Mouse (Mus musculus) heart, embryonic 16.5 days (tissue): ENCODE measurements around the gene Tinagl1. TPM values are rescaled to one million over a fixed set of nuclear protein-coding genes. Genes with fewer than 3 reads are reported as not detected.
A peak's percentile ranks its signal among the peaks of the same experiment; 100 is the strongest.

ENCODE experiments used
- ATAC-seq: fragments of 200-750 bp; cut with Nextera tagmentation; replicated peaks from 2 replicates; pipeline ENCODE4 v1.8.0; 2017; ENCODE audit warnings: moderate number of reproducible peaks; ENCODE audit not compliant: insufficient read depth, low FRiP score; ENCODE audit errors: extremely low read depth
- H3K27ac ChIP-seq: fragments of 300-500 bp; sonication (generic); 2 replicates; pipeline ENCODE4 v1.5.1; 2014; ENCODE audit warnings: mild to moderate bottlenecking, low read length, control low read depth, moderate library complexity
- H3K27me3 ChIP-seq: fragments of 300-500 bp; sonication (generic); 2 replicates; pipeline ENCODE4 v1.6.1; 2014; ENCODE audit warnings: low read length, mixed read lengths; ENCODE audit not compliant: control insufficient read depth, insufficient read depth
- H3K36me3 ChIP-seq: fragments of 300-500 bp; sonication (generic); 2 replicates; pipeline ENCODE4 v1.6.1; 2014; ENCODE audit not compliant: control insufficient read depth, insufficient read depth
- H3K4me1 ChIP-seq: fragments of 300-500 bp; sonication (generic); 2 replicates; pipeline ENCODE4 v1.6.1; 2014; ENCODE audit warnings: low read length, mixed read lengths; ENCODE audit not compliant: control insufficient read depth, insufficient read depth
- H3K4me2 ChIP-seq: fragments of 300-500 bp; sonication (generic); 2 replicates; pipeline ENCODE4 v1.6.1; 2014; ENCODE audit warnings: low read depth, mild to moderate bottlenecking, control low read depth, low read length
- H3K4me3 ChIP-seq: fragments of 300-500 bp; sonication (generic); 2 replicates; pipeline ENCODE4 v1.5.1; 2014; ENCODE audit warnings: mild to moderate bottlenecking, control low read depth, low read length
- H3K9ac ChIP-seq: fragments of 300-500 bp; sonication (generic); 2 replicates; pipeline ENCODE4 v1.6.1; 2014; ENCODE audit warnings: low read length, control low read depth
- H3K9me3 ChIP-seq: fragments of 300-500 bp; sonication (generic); replicated peaks from 2 replicates; pipeline ENCODE4 v1.6.1; 2016; ENCODE audit warnings: low read length; ENCODE audit not compliant: control insufficient read depth
- WGBS: fragments of 180-500 bp; shearing (Covaris S2); extraction: QIAGEN DNeasy Blood & Tissue Kit; methylation state at CpG from one replicate; pipeline ENCODE4 v1.1.7; 2014; 5-methylcytosine and 5-hydroxymethylcytosine counted together
- polyA plus RNA-seq: library from polyadenylated mRNA; unstranded; fragments of >200 nt; fragmentation: Nextera tagmentation; extraction: Ambion mirVana; gene quantifications from 2 replicates; pipeline ENCODE4 v1.2.1, GENCODE M21; 2015

Gene Tinagl1
- polyA plus RNA-seq, 1 experiment from 2014 or later, result 61.2 TPM

GRCm38 (mm10) chr4:130183879-130184278, 9.0 kb upstream of the Tinagl1 start:
- H3K4me3 ChIP-seq, result no peak overlapping the region
- H3K4me1 ChIP-seq, result peaks cover 10% of the 10 kb centered on the region
- H3K9me3 ChIP-seq, result no peaks in the 10 kb centered on the region
- no peak overlapping the region for H3K27ac ChIP-seq
- ATAC-seq, result no peak
- 81% methylated on average over 5 of the region's 5 CpGs for WGBS
- H3K9ac ChIP-seq, result no peak overlapping the region
- no peaks in the 10 kb centered on the region for H3K36me3 ChIP-seq
- no peak overlapping the region for H3K4me2 ChIP-seq
- H3K27me3 ChIP-seq, result no peaks in the 10 kb centered on the region

- Histone ChIP-seq H3K4me3 (no peak overlapping the region), H3K27ac (no peak overlapping the region), H3K4me2 (no peak overlapping the region), H3K9me3 (no peaks in the 10 kb centered on the region), H3K4me1 (peaks cover 10% of the 10 kb centered on the region), H3K27me3 (no peaks in the 10 kb centered on the region), H3K9ac (no peak overlapping the region), H3K36me3 (no peaks in the 10 kb centered on the region)
- no peak for ATAC-seq
- WGBS, result 71% methylated on average over 13 of the region's 13 CpGs
Observed at GRCm38 (mm10) chr4:130183023-130183422, 8.1 kb upstream of the Tinagl1 start.

- Histone ChIP-seq H3K9me3 (no peaks in the 10 kb centered on the region), H3K4me1 (peaks cover 19% of the 10 kb centered on the region), H3K36me3 (no peaks in the 10 kb centered on the region), H3K27me3 (no peaks in the 10 kb centered on the region), H3K4me3 (no peak overlapping the region), H3K27ac (peak overlapping the region; percentile 63), H3K4me2 (no peak overlapping the region), H3K9ac (no peak overlapping the region)
- WGBS, result 12% methylated on average over 4 of the region's 4 CpGs
- ATAC-seq, result peak; percentile 51
Observed at GRCm38 (mm10) chr4:130181886-130182285, 7.0 kb upstream of the Tinagl1 start.

GRCm38 (mm10) chr4:130180909-130181602, 6.1 kb upstream of the Tinagl1 start:
- Histone ChIP-seq H3K27ac (no peak overlapping the region), H3K4me2 (no peak overlapping the region), H3K27me3 (no peaks in the 10 kb centered on the region), H3K9me3 (no peaks in the 10 kb centered on the region), H3K4me1 (peaks cover 26% of the 10 kb centered on the region), H3K9ac (no peak overlapping the region), H3K36me3 (no peaks in the 10 kb centered on the region), H3K4me3 (no peak overlapping the region)
- ATAC-seq, result no peak
- WGBS, result 80% methylated on average over 7 of the region's 7 CpGs

GRCm38 (mm10) chr4:130179876-130180275, 5.0 kb upstream of the Tinagl1 start:
- H3K27me3 ChIP-seq, result no peaks in the 10 kb centered on the region
- no peak overlapping the region for H3K4me3 ChIP-seq
- WGBS, result 78% methylated on average over 3 of the region's 3 CpGs
- H3K36me3 ChIP-seq, result no peaks in the 10 kb centered on the region
- no peaks in the 10 kb centered on the region for H3K9me3 ChIP-seq
- no peak for ATAC-seq
- no peak overlapping the region for H3K9ac ChIP-seq
- H3K4me2 ChIP-seq, result no peak overlapping the region
- H3K4me1 ChIP-seq, result peaks cover 38% of the 10 kb centered on the region
- no peak overlapping the region for H3K27ac ChIP-seq

GRCm38 (mm10) chr4:130177536-130177935, 2.6 kb upstream of the Tinagl1 start:
- H3K4me1 ChIP-seq, result peaks cover 58% of the 10 kb centered on the region
- H3K4me2 ChIP-seq, result no peak overlapping the region
- H3K9me3 ChIP-seq, result no peaks in the 10 kb centered on the region
- 53% methylated on average over 7 of the region's 7 CpGs for WGBS
- no peaks in the 10 kb centered on the region for H3K27me3 ChIP-seq
- no peak overlapping the region for H3K4me3 ChIP-seq
- no peaks in the 10 kb centered on the region for H3K36me3 ChIP-seq
- H3K9ac ChIP-seq, result 0 out of 2 replicates have a peak overlapping the region, but pooled peaks have one; percentile 3
- H3K27ac ChIP-seq, result peak overlapping the region; percentile 63
- no peak for ATAC-seq

GRCm38 (mm10) chr4:130177087-130177486, 2.2 kb upstream of the Tinagl1 start:
- peak; percentile 47; the same call in 1 of the 2 replicates for ATAC-seq
- H3K9ac ChIP-seq, result no peak overlapping the region
- no peaks in the 10 kb centered on the region for H3K36me3 ChIP-seq
- H3K4me1 ChIP-seq, result peaks cover 60% of the 10 kb centered on the region
- H3K4me2 ChIP-seq, result no peak overlapping the region
- peak overlapping the region; percentile 26; the same call in 1 of the 2 replicates for H3K27ac ChIP-seq
- H3K27me3 ChIP-seq, result no peaks in the 10 kb centered on the region
- WGBS, result 23% methylated on average over 4 of the region's 4 CpGs
- no peak overlapping the region for H3K4me3 ChIP-seq
- H3K9me3 ChIP-seq, result no peaks in the 10 kb centered on the region

- Histone ChIP-seq H3K27ac (no peak overlapping the region), H3K9ac (no peak overlapping the region), H3K4me3 (no peak overlapping the region), H3K27me3 (no peaks in the 10 kb centered on the region), H3K4me2 (no peak overlapping the region), H3K4me1 (peaks cover 60% of the 10 kb centered on the region), H3K9me3 (no peaks in the 10 kb centered on the region), H3K36me3 (no peaks in the 10 kb centered on the region)
- ATAC-seq, result no peak
- 79% methylated on average over 5 of the region's 5 CpGs for WGBS
Observed at GRCm38 (mm10) chr4:130176156-130176720, 1.3 kb upstream of the Tinagl1 start.

- 4% methylated on average over 25 of the region's 25 CpGs for WGBS
- Histone ChIP-seq H3K36me3 (no peaks in the 10 kb centered on the region), H3K9me3 (no peaks in the 10 kb centered on the region), H3K4me3 (peak overlapping the region; percentile 50), H3K4me1 (peaks cover 67% of the 10 kb centered on the region), H3K27ac (peak overlapping the region; percentile 57), H3K27me3 (no peaks in the 10 kb centered on the region), H3K4me2 (peak overlapping the region; percentile 66), H3K9ac (peak overlapping the region; percentile 72)
- ATAC-seq, result peak; percentile 59
Observed at GRCm38 (mm10) chr4:130174335-130175031, 439 bp downstream of the Tinagl1 start.
